ENCODE assay signal across 17 mouse cellular contexts in genomic region chr12:73730603-73731002, GRCm38 (mm10).
DNase-seq lines count a peak whose midpoint lies in the region; ATAC-seq and TF ChIP-seq lines count a peak whose summit lies in the region.
"Had no signal": no experiment of that assay in that cellular context is flagged by ENCODE, and none has a peak within 500 bp of the region (broad histone marks: within the 10 kb centered on the region; RNA-seq: fewer than 3 reads in every experiment).

No protein-coding gene starts in this region.

- peaks cover 16% of the 10 kb centered on the region for H3K4me1 ChIP-seq in hindbrain, embryonic 10.5 days (replicated peaks)
- H3K4me1 ChIP-seq in hindbrain, embryonic 12.5 days = peaks cover 8% of the 10 kb centered on the region; the same call in 1 of the 2 replicates
- no peaks in the 10 kb centered on the region for H3K4me1 ChIP-seq in limb, embryonic 11.5 days (ENCODE audit: control insufficient read depth, insufficient read depth, low read length)
- H3K4me1 ChIP-seq in intestine, embryonic 15.5 days (replicated peaks) = no peaks in the 10 kb centered on the region
- H3K4me1 ChIP-seq in cerebellum, adult 2 months (ENCODE audit: control insufficient read depth, insufficient read depth, low read length) = no peaks in the 10 kb centered on the region

- TF ChIP-seq POLR2A in cerebellum, adult 2 months (IDR thresholded peaks at IDR 0.05; ENCODE audit: borderline replicate concordance, insufficient read depth, low read length) = no peak

- H3K4me3 ChIP-seq in hindbrain, embryonic 10.5 days = no peak overlapping the region
- no peak overlapping the region for H3K4me3 ChIP-seq in hindbrain, embryonic 12.5 days
- H3K4me3 ChIP-seq in limb, embryonic 11.5 days (ENCODE audit: low read depth, low read length) = no peak overlapping the region
- H3K4me3 ChIP-seq in intestine, embryonic 15.5 days (replicated peaks) = no peak overlapping the region
- no peak overlapping the region for H3K4me3 ChIP-seq in cerebellum, adult 2 months (replicated peaks; ENCODE audit: insufficient read depth, low read depth, low read length)
- H3K4me3 ChIP-seq: heart, embryonic 12.5 days; hindbrain, embryonic 13.5 days; neural tube, embryonic 13.5 days had no signal

- no peak for ATAC-seq in hindbrain, embryonic 12.5 days (ENCODE audit: low FRiP score)
- no peak for ATAC-seq in limb, embryonic 11.5 days (ENCODE audit: insufficient number of reproducible peaks, low FRiP score, low TSS enrichment, low read depth)
- ATAC-seq in intestine, embryonic 15.5 days = no peak; the same call in 1 of the 2 replicates
- ATAC-seq: Patski had no signal

- peaks cover 83% of the 10 kb centered on the region for H3K27me3 ChIP-seq in hindbrain, embryonic 10.5 days (ENCODE audit: insufficient read depth, poor library complexity, severe bottlenecking)
- H3K27me3 ChIP-seq in hindbrain, embryonic 12.5 days = peaks cover 79% of the 10 kb centered on the region
- H3K27me3 ChIP-seq in limb, embryonic 11.5 days (ENCODE audit: control insufficient read depth, insufficient read depth, low read length) = no peaks in the 10 kb centered on the region
- H3K27me3 ChIP-seq in intestine, embryonic 15.5 days (replicated peaks) = no peaks in the 10 kb centered on the region
- H3K27me3 ChIP-seq in cerebellum, adult 2 months (ENCODE audit: control insufficient read depth, insufficient read depth, low read length) = no peaks in the 10 kb centered on the region
- H3K27me3 ChIP-seq: heart, embryonic 12.5 days; Patski had no signal

- no peaks in the 10 kb centered on the region for H3K9me3 ChIP-seq in hindbrain, embryonic 10.5 days
- H3K9me3 ChIP-seq in hindbrain, embryonic 12.5 days (replicated peaks) = no peaks in the 10 kb centered on the region
- no peaks in the 10 kb centered on the region for H3K9me3 ChIP-seq in limb, embryonic 11.5 days (ENCODE audit: control insufficient read depth, low read length)
- H3K9me3 ChIP-seq in intestine, embryonic 15.5 days = no peaks in the 10 kb centered on the region
- H3K9me3 ChIP-seq: heart, embryonic 12.5 days; hindbrain, embryonic 13.5 days; neural tube, embryonic 13.5 days had no signal

- no peak for TF ChIP-seq CTCF in cerebellum, adult 2 months (IDR thresholded peaks at IDR 0.05; ENCODE audit: borderline replicate concordance, insufficient read depth, low read depth, low read length)

- no peaks in the 10 kb centered on the region for H3K36me3 ChIP-seq in hindbrain, embryonic 10.5 days
- H3K36me3 ChIP-seq in hindbrain, embryonic 12.5 days = no peaks in the 10 kb centered on the region
- H3K36me3 ChIP-seq in limb, embryonic 11.5 days (ENCODE audit: control insufficient read depth, insufficient read depth, low read length) = no peaks in the 10 kb centered on the region
- no peaks in the 10 kb centered on the region for H3K36me3 ChIP-seq in intestine, embryonic 15.5 days
- H3K36me3 ChIP-seq: heart, embryonic 12.5 days; hindbrain, embryonic 13.5 days; neural tube, embryonic 13.5 days had no signal

- no peak overlapping the region for H3K4me2 ChIP-seq in hindbrain, embryonic 12.5 days (replicated peaks)
- no peak overlapping the region for H3K4me2 ChIP-seq in limb, embryonic 11.5 days (ENCODE audit: low read depth, severe bottlenecking)
- no peak overlapping the region for H3K4me2 ChIP-seq in intestine, embryonic 15.5 days (replicated peaks)
- H3K4me2 ChIP-seq: heart, embryonic 12.5 days; hindbrain, embryonic 13.5 days; neural tube, embryonic 13.5 days had no signal

- WGBS in hindbrain, embryonic 10.5 days = 29% methylated on average over 4 of the region's 4 CpGs
- 18% methylated on average over 4 of the region's 4 CpGs for WGBS in hindbrain, embryonic 12.5 days
- 10% methylated on average over 4 of the region's 4 CpGs for WGBS in limb, embryonic 11.5 days
- 35% methylated on average over 4 of the region's 4 CpGs for WGBS in intestine, embryonic 15.5 days
- 52% methylated on average over 4 of the region's 4 CpGs for WGBS in cerebellum, adult 2 months

- DNase-seq in hindbrain, embryonic 10.5 days (ENCODE audit: low spot score) = peak; percentile 27
- peak; percentile 63 for DNase-seq in 3T3-L1 (ENCODE audit: low read depth, low spot score)
- peak; percentile 42 to 59 for DNase-seq in adrenal gland, postnatal 36 days
- peak; percentile 31 for DNase-seq in limb, embryonic 11.5 days (ENCODE audit: low spot score)
- no peak for DNase-seq in layer of hippocampus, postnatal 10 days (ENCODE audit: low spot score in 2 of 2)
- DNase-seq in cerebellum, adult 2 months = no peak
- DNase-seq: kidney, postnatal 10 days; lung, postnatal 4 days; right cerebral cortex, postnatal 14 days; thymus, postnatal 14 days had no signal

- no peak overlapping the region for H3K27ac ChIP-seq in hindbrain, embryonic 10.5 days
- H3K27ac ChIP-seq in hindbrain, embryonic 12.5 days = no peak overlapping the region
- no peak overlapping the region for H3K27ac ChIP-seq in limb, embryonic 11.5 days (replicated peaks; ENCODE audit: low read depth, low read length)
- no peak overlapping the region for H3K27ac ChIP-seq in intestine, embryonic 15.5 days
- H3K27ac ChIP-seq in cerebellum, adult 2 months (ENCODE audit: insufficient read depth, low read length) = no peak overlapping the region
- H3K27ac ChIP-seq: hindbrain, embryonic 13.5 days; liver, embryonic 14.5 days; neural tube, embryonic 13.5 days had no signal

- no peak overlapping the region for H3K9ac ChIP-seq in hindbrain, embryonic 12.5 days
- H3K9ac ChIP-seq in limb, embryonic 11.5 days (ENCODE audit: low read length) = no peak overlapping the region
- no peak overlapping the region for H3K9ac ChIP-seq in intestine, embryonic 15.5 days
- H3K9ac ChIP-seq: heart, embryonic 12.5 days; hindbrain, embryonic 13.5 days; liver, embryonic 14.5 days; neural tube, embryonic 13.5 days had no signal

Comparison
In these comparisons a context has a peak if more than half of its experiments do, and no peak if none do; other contexts are left out.
1. DNase-seq: peak in hindbrain, embryonic 10.5 days (single experiment), 3T3-L1 (single experiment), adrenal gland, postnatal 36 days (2 of 2) and limb, embryonic 11.5 days (single experiment); none in layer of hippocampus, postnatal 10 days (0 of 2) and cerebellum, adult 2 months (0 of 2).